Mouse (Mus musculus) heart, postnatal 0 days (tissue): ENCODE results near the gene Plaa. TPM values are rescaled to one million over a fixed set of nuclear protein-coding genes. Genes with fewer than 3 reads are reported as not detected.

Experiments used
- ATAC-seq: fragments of 200-750 bp; cut with Nextera tagmentation; 2 replicates; pipeline ENCODE4 v1.8.0; 2017; ENCODE audit warnings: low read depth, moderate number of reproducible peaks, moderate library complexity; ENCODE audit not compliant: insufficient read depth
- DNase-seq: peaks from one replicate; pipeline ENCODE4 v3.0.0-alpha.2; 2016; ENCODE audit warnings: low spot score
- H3K27ac ChIP-seq: fragments of 300-500 bp; sonication (generic); 2 replicates; pipeline ENCODE4 v1.5.1; 2014; ENCODE audit warnings: low read depth, mild to moderate bottlenecking
- H3K27me3 ChIP-seq: fragments of 300-500 bp; sonication (generic); 2 replicates; pipeline ENCODE4 v1.6.1; 2014; ENCODE audit warnings: low read length, mixed read lengths; ENCODE audit not compliant: control insufficient read depth, insufficient read depth
- H3K36me3 ChIP-seq: fragments of 300-500 bp; sonication (generic); replicated peaks from 2 replicates; pipeline ENCODE4 v1.6.1; 2014; ENCODE audit warnings: low read length, mixed read lengths; ENCODE audit not compliant: control insufficient read depth, insufficient read depth
- H3K4me1 ChIP-seq: fragments of 300-500 bp; sonication (generic); 2 replicates; pipeline ENCODE4 v1.6.1; 2014; ENCODE audit warnings: antibody characterized with exemption; ENCODE audit not compliant: control insufficient read depth, insufficient read depth
- H3K4me2 ChIP-seq: fragments of 300-500 bp; sonication (generic); 2 replicates; pipeline ENCODE4 v1.6.1; 2014; ENCODE audit warnings: low read depth, mild to moderate bottlenecking, low read length, moderate library complexity
- H3K4me3 ChIP-seq: fragments of 300-500 bp; sonication (generic); 2 replicates; pipeline ENCODE4 v1.5.1; 2014; ENCODE audit warnings: low read depth, low read length
- H3K9ac ChIP-seq: fragments of 300-500 bp; sonication (generic); replicated peaks from 2 replicates; pipeline ENCODE4 v1.6.1; 2014; ENCODE audit warnings: low read depth, low read length, mixed read lengths
- H3K9me3 ChIP-seq: fragments of 300-500 bp; sonication (generic); replicated peaks from 2 replicates; pipeline ENCODE4 v1.6.1; 2016; ENCODE audit warnings: low read length; ENCODE audit not compliant: control insufficient read depth
- CTCF ChIP-seq: IDR thresholded peaks from 2 replicates; pipeline ENCODE4 v1.5.1; 2016; ENCODE audit warnings: antibody characterized with exemption, control low read depth, low read depth
- EP300 ChIP-seq: IDR thresholded peaks from 2 replicates; pipeline ENCODE4 v1.6.1; 2016; ENCODE audit warnings: antibody characterized with exemption, low read depth
- WGBS: fragments of 180-500 bp; shearing (Covaris S2); extraction: QIAGEN DNeasy Blood & Tissue Kit; methylation state at CpG from one replicate; pipeline ENCODE4 v1.1.7; 2014; 5-methylcytosine and 5-hydroxymethylcytosine counted together
- polyA plus RNA-seq: library from polyadenylated mRNA; unstranded; fragments of >200 nt; fragmentation: Nextera tagmentation; extraction: Ambion mirVana; gene quantifications from 2 replicates; pipeline ENCODE4 v1.2.1, GENCODE M21; 2015
- total RNA-seq: library from RNA; depleted of rRNA; stranded (reverse); fragments of >200 nt; gene quantifications from 2 replicates; pipeline ENCODE4 v1.2.3, GENCODE M21; 2014; ENCODE audit warnings: low replicate concordance

The Plaa gene
- total and polyA plus RNA-seq, 2 experiments from 2014 or later, result 48.5 to 59.1 TPM

GRCm38 (mm10) chr4:94561954-94562648 is 40.9 kb downstream of the Plaa start:
- Histone ChIP-seq H3K4me1 (no peaks in the 10 kb centered on the region), H3K36me3 (0 out of 2 replicates have a peak, but pooled peaks cover 5% of the 10 kb centered on the region), H3K9me3 (no peaks in the 10 kb centered on the region), H3K27me3 (no peaks in the 10 kb centered on the region), H3K4me3 (no peak overlapping the region), H3K4me2 (no peak overlapping the region), H3K9ac (no peak overlapping the region), H3K27ac (no peak overlapping the region)
- TF ChIP-seq CTCF (no peak), EP300 (no peak)
- DNase-seq, result no peak
- WGBS, result 67% methylated on average over 7 of the region's 7 CpGs
- ATAC-seq, result no peak

GRCm38 (mm10) chr4:94560316-94560715 is 42.7 kb downstream of the Plaa start:
- WGBS, result 68% methylated on average over 1 of the region's 1 CpGs
- H3K27me3 ChIP-seq, result no peaks in the 10 kb centered on the region

GRCm38 (mm10) chr4:94559266-94559665 is 43.8 kb downstream of the Plaa start:
- 70% methylated on average over 2 of the region's 2 CpGs for WGBS

More at GRCm38 (mm10) chr4:94560316-94560715, 42.7 kb downstream of the Plaa start:
- Histone ChIP-seq H3K27ac (no peak overlapping the region), H3K9me3 (no peaks in the 10 kb centered on the region), H3K4me2 (no peak overlapping the region), H3K4me1 (peaks cover 6% of the 10 kb centered on the region; the same call in 1 of the 2 replicates), H3K36me3 (no peaks in the 10 kb centered on the region), H3K4me3 (no peak overlapping the region), H3K9ac (no peak overlapping the region)
- no peak for ATAC-seq
- DNase-seq, result no peak
- TF ChIP-seq EP300, result no peak
- no peak for TF ChIP-seq CTCF

GRCm38 (mm10) chr4:94557145-94557544 is 45.9 kb downstream of the Plaa start:
- TF ChIP-seq EP300 (no peak), CTCF (no peak)
- Histone ChIP-seq H3K4me3 (peak overlapping the region; percentile 100), H3K4me2 (peak overlapping the region; percentile 79; the same call in 1 of the 2 replicates), H3K4me1 (peaks cover 8% of the 10 kb centered on the region; the same call in 1 of the 2 replicates), H3K27ac (no peak overlapping the region), H3K36me3 (no peaks in the 10 kb centered on the region), H3K9me3 (no peaks in the 10 kb centered on the region), H3K9ac (no peak overlapping the region), H3K27me3 (no peaks in the 10 kb centered on the region)
- WGBS, result 74% methylated on average over 7 of the region's 7 CpGs
- DNase-seq (no peak), ATAC-seq (no peak)

More at GRCm38 (mm10) chr4:94559266-94559665, 43.8 kb downstream of the Plaa start:
- H3K27ac ChIP-seq, result no peak overlapping the region
- no peak for TF ChIP-seq EP300
- TF ChIP-seq CTCF, result no peak
- ATAC-seq (no peak), DNase-seq (no peak)
- peaks cover 8% of the 10 kb centered on the region; the same call in 1 of the 2 replicates for H3K4me1 ChIP-seq
- H3K9me3 ChIP-seq, result no peaks in the 10 kb centered on the region
- H3K27me3 ChIP-seq, result no peaks in the 10 kb centered on the region
- H3K4me3 ChIP-seq, result no peak overlapping the region
- no peak overlapping the region for H3K9ac ChIP-seq
- no peaks in the 10 kb centered on the region for H3K36me3 ChIP-seq
- H3K4me2 ChIP-seq, result no peak overlapping the region

- WGBS, result 2% methylated on average over 76 of the region's 83 CpGs
- peaks cover 8% of the 10 kb centered on the region; the same call in 1 of the 2 replicates for H3K4me1 ChIP-seq
- DNase-seq (peak; percentile 85), ATAC-seq (peak; percentile 98)
- no peak for TF ChIP-seq CTCF
- TF ChIP-seq EP300, result 0 out of 2 replicates have a peak, but pooled peaks have one; percentile 34
- H3K4me2 ChIP-seq, result peak within 1 kb of the TSS; percentile 79
- no peaks in the 10 kb centered on the region for H3K27me3 ChIP-seq
- H3K36me3 ChIP-seq, result no peaks in the 10 kb centered on the region
- peak within 1 kb of the TSS; percentile 81 for H3K27ac ChIP-seq
- H3K9me3 ChIP-seq, result no peaks in the 10 kb centered on the region
- H3K4me3 ChIP-seq, result peak within 1 kb of the TSS; percentile 100
- H3K9ac ChIP-seq, result peak within 1 kb of the TSS; percentile 97
Observed at GRCm38 (mm10) chr4:94556265-94557054, 46.6 kb downstream of the Plaa start, which contains the start of the genes Gm10306 and Caap1. Gm10306 (plus strand) TSS chr4:94556546. Caap1 (minus strand) TSS chr4:94556796.
